Mouse (Mus musculus) C2C12 (cell line): ENCODE measurements around the gene Agap3.

Experiments
- CEBPB ChIP-seq: IDR thresholded peaks from one replicate; pipeline ENCODE4 v1.6.1; 2011; ENCODE audit warnings: low read depth, mild to moderate bottlenecking, control low read depth, moderate library complexity
- CTCF ChIP-seq: IDR thresholded peaks from one replicate; pipeline ENCODE4 v1.5.1; 2011; ENCODE audit not compliant: control insufficient read depth, insufficient read depth, insufficient read length
- MAX ChIP-seq: IDR thresholded peaks from one replicate; pipeline ENCODE4 v1.6.1; 2011; ENCODE audit warnings: mild to moderate bottlenecking, control low read depth
- MYOG ChIP-seq: IDR thresholded peaks from one replicate; pipeline ENCODE4 v1.6.1; 2011; ENCODE audit not compliant: control insufficient read depth, insufficient read length; ENCODE audit errors: extremely low read depth
- USF1 ChIP-seq: IDR thresholded peaks from one replicate; pipeline ENCODE4 v1.6.1; 2011; ENCODE audit warnings: low read depth, mild to moderate bottlenecking, control low read depth, moderate library complexity

DNA sequence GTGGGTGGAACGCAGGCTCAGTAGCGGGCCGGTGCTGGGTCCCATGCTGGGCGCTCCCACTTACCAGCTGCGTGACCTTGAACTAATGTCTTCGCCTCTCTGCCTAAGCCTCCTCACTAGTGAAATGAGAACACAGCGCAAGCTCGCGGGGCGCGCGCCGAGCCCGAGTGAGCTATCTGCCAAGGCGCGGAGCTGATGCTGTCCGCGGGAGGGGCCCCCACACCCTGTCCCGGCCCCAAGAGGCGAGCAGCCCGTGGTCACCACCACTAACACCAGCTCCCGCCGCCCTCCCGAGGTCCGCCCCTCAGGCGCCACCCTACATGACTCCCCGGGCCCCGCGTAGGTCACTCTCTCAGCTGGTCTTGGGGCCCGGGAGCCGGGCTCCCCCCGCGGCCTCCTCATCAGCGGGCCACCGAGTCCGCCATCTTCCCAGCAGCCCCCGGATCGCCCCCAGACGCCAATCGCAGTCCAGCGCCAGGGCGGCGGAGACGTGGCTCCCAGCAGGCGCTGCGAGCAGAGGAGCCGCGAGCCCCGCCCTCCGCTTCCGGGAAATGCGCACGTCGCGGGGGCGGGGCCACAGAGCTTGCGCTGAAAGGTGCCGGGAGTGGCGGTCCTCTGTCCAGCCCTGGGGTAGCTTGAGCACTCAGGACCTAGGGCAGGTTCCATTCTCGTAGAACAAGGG lies 7.1 kb upstream of the Agap3 start, which contains the start of gene Fastk:
- TF ChIP-seq CTCF (no peak), MYOG (no peak), USF1 (no peak), CEBPB (no peak), MAX (no peak)
